Mouse (Mus musculus) ES-Bruce4 (cell line): ENCODE data around the gene Castor2. TPM values are rescaled to one million over a fixed set of nuclear protein-coding genes. Genes with fewer than 3 reads are reported as not detected.

Experiments
- H3K27ac ChIP-seq: 2 replicates; pipeline ENCODE4 v1.5.1; 2012; ENCODE audit warnings: low read length, inconsistent platforms; ENCODE audit not compliant: insufficient read depth
- H3K27me3 ChIP-seq: 2 replicates; pipeline ENCODE4 v1.6.1; 2012; ENCODE audit warnings: mild to moderate bottlenecking, low read length, inconsistent platforms; ENCODE audit not compliant: control insufficient read depth, poor library complexity, insufficient read depth, severe bottlenecking
- H3K36me3 ChIP-seq: 2 replicates; pipeline ENCODE4 v1.6.1; 2012; ENCODE audit warnings: inconsistent platforms, mild to moderate bottlenecking, low read length, moderate library complexity; ENCODE audit not compliant: control insufficient read depth, poor library complexity, insufficient read depth, severe bottlenecking
- H3K4me1 ChIP-seq: one replicate; pipeline ENCODE4 v1.8.1; 2011; ENCODE audit warnings: low read length; ENCODE audit not compliant: control insufficient read depth, insufficient read depth
- H3K4me3 ChIP-seq: 2 replicates; pipeline ENCODE4 v1.5.1; 2011; ENCODE audit warnings: low read depth, mild to moderate bottlenecking, low read length
- H3K9ac ChIP-seq: 2 replicates; pipeline ENCODE4 v1.6.1; 2012; ENCODE audit warnings: low read depth, mild to moderate bottlenecking, inconsistent platforms; ENCODE audit not compliant: poor library complexity, severe bottlenecking
- H3K9me3 ChIP-seq: replicated peaks from 2 replicates; pipeline ENCODE4 v1.6.1; 2012; ENCODE audit warnings: mild to moderate bottlenecking, low read length, inconsistent platforms; ENCODE audit not compliant: control insufficient read depth, poor library complexity, insufficient read depth, severe bottlenecking
- CTCF ChIP-seq: IDR thresholded peaks from one replicate; pipeline ENCODE4 v1.8.1; 2011; ENCODE audit warnings: low read depth, low read length
- EP300 ChIP-seq: IDR thresholded peaks from 2 replicates; pipeline ENCODE4 v1.6.1; 2011; ENCODE audit warnings: low read depth, low read length; ENCODE audit not compliant: insufficient read depth
- POLR2A ChIP-seq: IDR thresholded peaks from one replicate; pipeline ENCODE4 v1.8.1; 2011; ENCODE audit warnings: low read length; ENCODE audit not compliant: insufficient read depth
- polyA plus RNA-seq: library from polyadenylated mRNA; stranded (reverse); fragments of >200 nt; gene quantifications from 2 replicates; pipeline ENCODE4 v1.2.4, GENCODE M21; 2011; ENCODE audit warnings: low read depth; ENCODE audit not compliant: missing spikeins, insufficient read depth, insufficient read length

Castor2 gene
- polyA plus RNA-seq, 1 experiment = 11.1 TPM

GRCm38 (mm10) chr5:134100232-134100771 is 791 bp downstream of the Castor2 start:
- Histone ChIP-seq H3K9ac (peak overlapping the region; percentile 81), H3K27me3 (no peaks in the 10 kb centered on the region), H3K9me3 (no peaks in the 10 kb centered on the region), H3K4me1 (peaks cover 3% of the 10 kb centered on the region), H3K36me3 (no peaks in the 10 kb centered on the region), H3K4me3 (peak overlapping the region; percentile 80), H3K27ac (no peak overlapping the region)
- no peak for TF ChIP-seq CTCF
- TF ChIP-seq EP300 = no peak

- Histone ChIP-seq H3K4me1 (peaks cover 3% of the 10 kb centered on the region), H3K27me3 (no peaks in the 10 kb centered on the region), H3K27ac (no peak overlapping the region), H3K9me3 (no peaks in the 10 kb centered on the region), H3K9ac (no peak overlapping the region), H3K36me3 (no peaks in the 10 kb centered on the region), H3K4me3 (no peak overlapping the region)
- TF ChIP-seq POLR2A (no peak), EP300 (no peak), CTCF (no peak)
These were observed 1.8 kb downstream of the Castor2 start for GRCm38 (mm10) chr5:134101322-134101721.

- Histone ChIP-seq H3K4me3 (no peak overlapping the region), H3K27ac (no peak overlapping the region), H3K4me1 (peaks cover 3% of the 10 kb centered on the region), H3K27me3 (no peaks in the 10 kb centered on the region), H3K36me3 (no peaks in the 10 kb centered on the region), H3K9ac (no peak overlapping the region), H3K9me3 (no peaks in the 10 kb centered on the region)
- TF ChIP-seq POLR2A (no peak), CTCF (no peak), EP300 (no peak)
These were observed 2.4 kb downstream of the Castor2 start for GRCm38 (mm10) chr5:134101883-134102282.

- Histone ChIP-seq H3K27ac (no peak overlapping the region), H3K36me3 (no peaks in the 10 kb centered on the region), H3K27me3 (no peaks in the 10 kb centered on the region)
These were observed 3.2 kb downstream of the Castor2 start for GRCm38 (mm10) chr5:134102720-134103119.

GRCm38 (mm10) chr5:134105829-134106228 is 6.3 kb downstream of the Castor2 start:
- peaks cover 2% of the 10 kb centered on the region for H3K4me1 ChIP-seq
- H3K4me3 ChIP-seq = no peak overlapping the region
- TF ChIP-seq CTCF = no peak
- TF ChIP-seq EP300 = no peak
- no peak for TF ChIP-seq POLR2A
- no peaks in the 10 kb centered on the region for H3K27me3 ChIP-seq
- no peaks in the 10 kb centered on the region for H3K36me3 ChIP-seq
- H3K9me3 ChIP-seq = no peaks in the 10 kb centered on the region
- H3K27ac ChIP-seq = no peak overlapping the region
- no peak overlapping the region for H3K9ac ChIP-seq

More at GRCm38 (mm10) chr5:134102720-134103119, 3.2 kb downstream of the Castor2 start:
- Histone ChIP-seq H3K4me1 (peaks cover 3% of the 10 kb centered on the region), H3K4me3 (no peak overlapping the region), H3K9me3 (no peaks in the 10 kb centered on the region), H3K9ac (no peak overlapping the region)
- TF ChIP-seq CTCF = no peak
- TF ChIP-seq EP300 = no peak
- TF ChIP-seq POLR2A = no peak

- Histone ChIP-seq H3K36me3 (no peaks in the 10 kb centered on the region), H3K27me3 (no peaks in the 10 kb centered on the region), H3K4me3 (no peak overlapping the region), H3K27ac (no peak overlapping the region), H3K9ac (no peak overlapping the region), H3K4me1 (peaks cover 2% of the 10 kb centered on the region), H3K9me3 (no peaks in the 10 kb centered on the region)
- TF ChIP-seq POLR2A (no peak), EP300 (no peak), CTCF (no peak)
These were observed 15.5 kb downstream of the Castor2 start for GRCm38 (mm10) chr5:134114981-134115380.
